Mouse (Mus musculus) lung, postnatal 0 days (tissue): ENCODE measurements at regions not wholly inside any gene's neighbourhood (a gene's known extent, or its start where the extent isn't known, plus 50 kb on each side); places are given as distances from the start of the nearest gene placed in this dataset.

Source experiments
- CTCF ChIP-seq: IDR thresholded peaks from 2 replicates; pipeline ENCODE4 v1.5.1; 2016; ENCODE audit warnings: antibody characterized with exemption, mild to moderate bottlenecking
- EP300 ChIP-seq: IDR thresholded peaks from 2 replicates; pipeline ENCODE4 v1.6.1; 2016; ENCODE audit warnings: antibody characterized with exemption, mild to moderate bottlenecking, control low read depth

DNA sequence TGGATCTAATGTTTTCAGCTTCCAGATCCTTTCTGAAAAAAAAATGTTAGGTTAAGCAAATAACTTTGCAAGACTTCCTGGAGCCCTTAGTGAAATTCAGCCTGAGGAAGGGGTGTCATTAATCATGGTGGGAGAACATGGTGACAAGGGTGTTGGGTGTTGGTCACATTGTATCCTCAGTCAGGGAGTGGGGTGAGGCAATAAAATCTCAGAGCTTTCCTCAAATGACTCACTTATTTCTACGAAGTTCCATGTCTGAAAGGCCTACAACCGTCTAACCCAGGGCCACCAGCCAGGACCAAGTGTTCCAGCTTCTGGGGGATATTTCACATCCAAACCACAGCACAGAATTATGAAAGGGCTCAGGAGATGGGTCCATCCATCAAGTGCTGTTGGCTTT is 117.7 kb upstream of the Nr2f2 start:
- TF ChIP-seq CTCF (no peak), EP300 (no peak)
